Mouse (Mus musculus): Measurements from ENCODE around the gene Ifitm10.

DNA sequence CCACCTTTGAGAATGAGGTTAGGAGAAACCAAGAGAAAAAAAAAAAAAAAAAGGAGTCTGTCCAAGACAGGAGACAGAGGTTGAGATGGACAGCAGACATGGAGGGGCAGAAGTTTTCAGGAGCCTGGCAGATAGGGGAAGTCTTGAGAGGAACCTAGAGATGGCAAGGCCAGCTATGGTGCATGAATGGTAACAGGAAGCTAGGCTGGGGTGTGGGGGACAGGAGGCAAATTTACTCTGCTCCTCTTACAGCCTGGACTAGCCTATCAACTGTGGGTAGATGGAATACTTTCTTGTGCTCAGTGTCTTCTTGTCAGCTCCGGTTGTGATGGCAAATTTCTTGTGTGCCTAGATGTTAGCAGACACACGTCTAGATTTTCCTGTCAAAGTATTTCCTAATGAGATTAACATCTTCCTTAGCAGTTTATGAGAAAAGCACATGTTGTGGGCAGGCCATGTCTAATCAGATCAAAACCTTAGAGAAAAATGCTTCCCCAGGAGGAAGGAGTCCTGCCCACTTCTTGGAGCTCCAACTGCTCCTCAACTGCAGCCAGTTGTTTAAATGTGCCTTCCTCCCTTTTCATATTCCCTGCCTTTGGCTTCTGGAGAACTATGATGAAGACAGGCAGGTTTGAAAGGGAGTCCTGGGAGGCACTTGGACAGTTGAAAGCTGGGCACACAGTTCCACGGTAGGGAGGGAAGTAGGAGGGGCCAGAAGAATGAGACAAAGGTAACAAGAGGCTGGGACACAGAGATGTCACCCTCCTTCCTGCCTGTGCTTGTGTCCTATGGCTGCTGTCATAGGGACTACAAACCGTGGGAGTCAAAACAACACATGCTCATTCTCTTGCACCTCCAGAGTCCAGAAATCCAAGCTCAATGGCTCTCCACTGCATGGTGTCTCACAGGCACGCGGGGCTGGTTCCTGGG is 21.0 kb upstream of the Ifitm10 start:
- TF ChIP-seq POLR2A (IDR thresholded peaks at IDR 0.05; ENCODE audit: control insufficient read depth, low read depth, low read length) = no peak
- no peak for TF ChIP-seq CTCF (IDR thresholded peaks at IDR 0.05; ENCODE audit: control insufficient read depth, insufficient read depth, insufficient replicate concordance, low read depth, low read length)

Data from testis, adult 2 months (tissue).